Mouse (Mus musculus) spleen, adult 2 months (tissue): Measurements from ENCODE around the gene H2-DMb2.

ENCODE experiments used
- CTCF ChIP-seq: fragments of 200-500 bp; IDR thresholded peaks from 2 replicates; pipeline ENCODE4 v1.5.1; 2011; ENCODE audit warnings: mild to moderate bottlenecking, inconsistent platforms; ENCODE audit not compliant: insufficient read depth, insufficient read length, insufficient replicate concordance; ENCODE audit errors: extremely low read depth
- POLR2A ChIP-seq: fragments of 200-500 bp; IDR thresholded peaks from 2 replicates; pipeline ENCODE4 v1.6.1; 2011; ENCODE audit warnings: low read depth, low read length, inconsistent platforms

GRCm38 (mm10) chr17:34170487-34170876, 27.4 kb downstream of the H2-DMb2 start:
- TF ChIP-seq CTCF (no peak), POLR2A (no peak)
